ENCODE assay signal across 9 mouse cellular contexts in genomic region chr7:64357405-64357804, GRCm38 (mm10). TPM values are rescaled to one million over a fixed set of nuclear protein-coding genes. Genes with fewer than 3 reads are reported as not detected.
A peak's percentile ranks its signal among the peaks of the same experiment; 100 is the strongest.
DNase-seq lines count a peak whose midpoint lies in the region; ATAC-seq and TF ChIP-seq lines count a peak whose summit lies in the region.
"Had no signal": no experiment of that assay in that cellular context is flagged by ENCODE, and none has a peak within 500 bp of the region (broad histone marks: within the 10 kb centered on the region; RNA-seq: fewer than 3 reads in every experiment).

No protein-coding gene starts in this region.

- ATAC-seq in cerebellum, adult (ENCODE audit: insufficient number of reproducible peaks, low FRiP score, low TSS enrichment): no peak
- ATAC-seq in forebrain, embryonic 14.5 days: no peak

- no peak overlapping the region for H3K4me3 ChIP-seq in cerebellum, adult 2 months (replicated peaks; ENCODE audit: insufficient read depth, low read depth, low read length)
- no peak overlapping the region for H3K4me3 ChIP-seq in forebrain, embryonic 14.5 days (ENCODE audit: low read depth, low read length)

- TF ChIP-seq POLR2A in cerebellum, adult 2 months (IDR thresholded peaks at IDR 0.05; ENCODE audit: borderline replicate concordance, insufficient read depth, low read length): no peak

- no peak for TF ChIP-seq CTCF in cerebellum, adult 2 months (IDR thresholded peaks at IDR 0.05; ENCODE audit: borderline replicate concordance, insufficient read depth, low read depth, low read length)

- peak; percentile 39 to 67 for DNase-seq in cerebellum, adult 2 months
- peak; percentile 85 to 93 for DNase-seq in adrenal gland, adult (ENCODE audit: inconsistent age in 2 of 2, low spot score in 1 of 2)
- peak; percentile 57 to 58 for DNase-seq in heart, adult 9 months (ENCODE audit: low spot score in 2 of 2)
- DNase-seq in layer of hippocampus, postnatal 36 days: peak; percentile 65 to 73
- peak; percentile 78 for DNase-seq in right cerebral cortex, adult 18-20 months
- no peak for DNase-seq in forebrain, embryonic 14.5 days (ENCODE audit: low spot score)
- no peak for DNase-seq in urinary bladder, postnatal 36 days (ENCODE audit: low spot score in 2 of 2)

- H3K4me1 ChIP-seq in cerebellum, adult 2 months (ENCODE audit: control insufficient read depth, insufficient read depth, low read length): no peaks in the 10 kb centered on the region
- H3K4me1 ChIP-seq in forebrain, embryonic 14.5 days (ENCODE audit: control insufficient read depth, insufficient read depth, low read length): no peaks in the 10 kb centered on the region

- no peak overlapping the region for H3K9ac ChIP-seq in forebrain, embryonic 14.5 days (ENCODE audit: low read length)

- H3K27ac ChIP-seq in cerebellum, adult 2 months (ENCODE audit: insufficient read depth, low read length): peak overlapping the region; percentile 77; the same call in 1 of the 2 replicates
- H3K27ac ChIP-seq in forebrain, embryonic 14.5 days (ENCODE audit: low read depth, low read length): no peak overlapping the region
- H3K27ac ChIP-seq: kidney, postnatal 0 days had no signal

- H3K36me3 ChIP-seq in forebrain, embryonic 14.5 days (ENCODE audit: control insufficient read depth, insufficient read depth, low read length): peaks cover 54% of the 10 kb centered on the region

- 45% methylated on average over 9 of the region's 9 CpGs for WGBS in cerebellum, adult 2 months
- 84% methylated on average over 9 of the region's 9 CpGs for WGBS in forebrain, embryonic 14.5 days

- H3K4me2 ChIP-seq in forebrain, embryonic 14.5 days (ENCODE audit: low read length): no peak overlapping the region

- H3K9me3 ChIP-seq in forebrain, embryonic 14.5 days (replicated peaks; ENCODE audit: control insufficient read depth, low read length): no peaks in the 10 kb centered on the region

- no peaks in the 10 kb centered on the region for H3K27me3 ChIP-seq in cerebellum, adult 2 months (ENCODE audit: control insufficient read depth, insufficient read depth, low read length)
- H3K27me3 ChIP-seq in forebrain, embryonic 14.5 days (replicated peaks; ENCODE audit: control insufficient read depth, insufficient read depth, low read length): no peaks in the 10 kb centered on the region

RNA-seq across cellular contexts. Expression of gene Fan1, which starts 16.5 kb away (rescaled TPM):
- polyA plus RNA-seq in cerebellum, adult 2 months (2012; rRNA removed): 6.8 and 7.0 TPM in 2 replicates
- 10 to 100 TPM; 12.2 to 13.1 TPM for total RNA-seq in layer of hippocampus, postnatal 36 days (2021)
- polyA plus RNA-seq in forebrain, embryonic 14.5 days (2014; fragmentation: Nextera tagmentation; extraction: Ambion mirVana): 3.5 and 4.6 TPM in 2 replicates

RNA-seq across cellular contexts. Expression of gene Mphosph10, which starts 34.7 kb away (rescaled TPM):
- 12.5 and 13.0 TPM in 2 replicates for polyA plus RNA-seq in cerebellum, adult 2 months (2012; rRNA removed)
- total RNA-seq in layer of hippocampus, postnatal 36 days (2021): 10 to 100 TPM; 23.9 TPM
- 25.9 and 28.0 TPM in 2 replicates for polyA plus RNA-seq in forebrain, embryonic 14.5 days (2014; fragmentation: Nextera tagmentation; extraction: Ambion mirVana)

RNA-seq across cellular contexts. Expression of gene Mcee, which starts 35.0 kb away (rescaled TPM):
- 55.6 and 59.5 TPM in 2 replicates for polyA plus RNA-seq in cerebellum, adult 2 months (2012; rRNA removed)
- total RNA-seq in layer of hippocampus, postnatal 36 days (2021): 10 to 100 TPM; 45.1 to 51.9 TPM
- 40.3 and 42.2 TPM in 2 replicates for polyA plus RNA-seq in forebrain, embryonic 14.5 days (2014; fragmentation: Nextera tagmentation; extraction: Ambion mirVana)

Comparison
In these comparisons a context has a peak if more than half of its experiments do, and no peak if none do; other contexts are left out.
1. DNase-seq: peak in cerebellum, adult 2 months (2 of 2), adrenal gland, adult (2 of 2), heart, adult 9 months (2 of 2), layer of hippocampus, postnatal 36 days (2 of 2) and right cerebral cortex, adult 18-20 months (single experiment); none in forebrain, embryonic 14.5 days (single experiment) and urinary bladder, postnatal 36 days (0 of 2).